ENCODE assay signal across 23 mouse cellular contexts in genomic region chr8:118797127-118797526, GRCm38 (mm10).
A peak's percentile ranks its signal among the peaks of the same experiment; 100 is the strongest.
DNase-seq lines count a peak whose midpoint lies in the region; ATAC-seq and TF ChIP-seq lines count a peak whose summit lies in the region.
"Had no signal": no experiment of that assay in that cellular context is flagged by ENCODE, and none has a peak within 500 bp of the region (broad histone marks: within the 10 kb centered on the region; RNA-seq: fewer than 3 reads in every experiment).

No protein-coding gene starts in this region.

- no peak overlapping the region for H3K4me3 ChIP-seq in forebrain, postnatal 0 days (ENCODE audit: low read depth, low read length)
- H3K4me3 ChIP-seq in forebrain, embryonic 13.5 days: no peak overlapping the region
- no peak overlapping the region for H3K4me3 ChIP-seq in midbrain, embryonic 14.5 days (replicated peaks; ENCODE audit: low read depth, low read length)
- no peak overlapping the region for H3K4me3 ChIP-seq in midbrain, embryonic 10.5 days
- H3K4me3 ChIP-seq: embryonic facial prominence, embryonic 15.5 days; erythroblast, embryonic 14.5 days; gastrocnemius, adult 2 months; heart, embryonic 13.5 days; hindbrain, embryonic 12.5 days had no signal

- TF ChIP-seq CTCF in forebrain, postnatal 0 days (IDR thresholded peaks at IDR 0.05; ENCODE audit: low read depth): no peak

- DNase-seq in forebrain, postnatal 0 days: peak; percentile 49
- peak; percentile 72 for DNase-seq in midbrain, embryonic 14.5 days
- no peak for DNase-seq in midbrain, embryonic 10.5 days (ENCODE audit: low spot score)
- DNase-seq in R1 (ENCODE audit: low read depth, low spot score): peak; percentile 77
- no peak for DNase-seq in cerebellum, postnatal 10 days
- DNase-seq in cerebellum, postnatal 36 days: no peak
- DNase-seq: adrenal gland, postnatal 14 days; cerebellum, adult 11 months; cerebellum, adult 8-10 months; cerebellum, postnatal 25 days; gastrocnemius, adult 2 months; gastrocnemius, postnatal 25 days; heart, postnatal 36 days; kidney, adult 2 months had no signal

- no peak overlapping the region for H3K27ac ChIP-seq in forebrain, postnatal 0 days (ENCODE audit: low read depth, low read length)
- no peak overlapping the region for H3K27ac ChIP-seq in forebrain, embryonic 13.5 days
- H3K27ac ChIP-seq in midbrain, embryonic 14.5 days (replicated peaks; ENCODE audit: low read depth, low read length): no peak overlapping the region
- no peak overlapping the region for H3K27ac ChIP-seq in midbrain, embryonic 10.5 days (replicated peaks)
- H3K27ac ChIP-seq: embryonic facial prominence, embryonic 15.5 days; gastrocnemius, adult 2 months; heart, embryonic 13.5 days; hindbrain, embryonic 12.5 days had no signal

- H3K36me3 ChIP-seq in forebrain, postnatal 0 days (ENCODE audit: insufficient read depth): no peaks in the 10 kb centered on the region
- H3K36me3 ChIP-seq in forebrain, embryonic 13.5 days (ENCODE audit: poor library complexity, severe bottlenecking): no peaks in the 10 kb centered on the region
- no peaks in the 10 kb centered on the region for H3K36me3 ChIP-seq in midbrain, embryonic 14.5 days (ENCODE audit: control insufficient read depth, insufficient read depth, low read length)
- no peaks in the 10 kb centered on the region for H3K36me3 ChIP-seq in midbrain, embryonic 10.5 days
- H3K36me3 ChIP-seq: embryonic facial prominence, embryonic 15.5 days; G1E; hindbrain, embryonic 12.5 days had no signal

- H3K27me3 ChIP-seq in forebrain, postnatal 0 days (ENCODE audit: insufficient read depth, low read length): no peaks in the 10 kb centered on the region
- no peaks in the 10 kb centered on the region for H3K27me3 ChIP-seq in forebrain, embryonic 13.5 days
- no peaks in the 10 kb centered on the region for H3K27me3 ChIP-seq in midbrain, embryonic 14.5 days (ENCODE audit: control insufficient read depth, insufficient read depth, low read length)
- no peaks in the 10 kb centered on the region for H3K27me3 ChIP-seq in midbrain, embryonic 10.5 days (ENCODE audit: low read depth, poor library complexity, severe bottlenecking)
- H3K27me3 ChIP-seq: CH12.LX; embryonic facial prominence, embryonic 15.5 days; hindbrain, embryonic 12.5 days had no signal

- no peaks in the 10 kb centered on the region for H3K9me3 ChIP-seq in forebrain, postnatal 0 days (ENCODE audit: low read length)
- no peaks in the 10 kb centered on the region for H3K9me3 ChIP-seq in forebrain, embryonic 13.5 days (replicated peaks)
- no peaks in the 10 kb centered on the region for H3K9me3 ChIP-seq in midbrain, embryonic 14.5 days (ENCODE audit: control insufficient read depth, low read length)
- peaks cover 10% of the 10 kb centered on the region for H3K9me3 ChIP-seq in midbrain, embryonic 10.5 days (replicated peaks)
- H3K9me3 ChIP-seq: hindbrain, embryonic 12.5 days had no signal

- no peaks in the 10 kb centered on the region for H3K4me1 ChIP-seq in forebrain, postnatal 0 days (ENCODE audit: insufficient read depth)
- no peaks in the 10 kb centered on the region for H3K4me1 ChIP-seq in forebrain, embryonic 13.5 days
- H3K4me1 ChIP-seq in midbrain, embryonic 14.5 days (ENCODE audit: control insufficient read depth, insufficient read depth, low read length): no peaks in the 10 kb centered on the region
- H3K4me1 ChIP-seq in midbrain, embryonic 10.5 days: no peaks in the 10 kb centered on the region
- H3K4me1 ChIP-seq: embryonic facial prominence, embryonic 15.5 days; heart, embryonic 13.5 days; hindbrain, embryonic 12.5 days had no signal

- no peak overlapping the region for H3K9ac ChIP-seq in forebrain, postnatal 0 days
- no peak overlapping the region for H3K9ac ChIP-seq in forebrain, embryonic 13.5 days
- H3K9ac ChIP-seq in midbrain, embryonic 14.5 days (replicated peaks; ENCODE audit: low read length): no peak overlapping the region
- H3K9ac ChIP-seq: embryonic facial prominence, embryonic 15.5 days; heart, embryonic 13.5 days; hindbrain, embryonic 12.5 days had no signal

- 56% methylated on average over 3 of the region's 3 CpGs for WGBS in forebrain, postnatal 0 days
- 71% methylated on average over 3 of the region's 3 CpGs for WGBS in forebrain, embryonic 13.5 days
- 55% methylated on average over 3 of the region's 3 CpGs for WGBS in midbrain, embryonic 14.5 days
- 80% methylated on average over 3 of the region's 3 CpGs for WGBS in midbrain, embryonic 10.5 days

- ATAC-seq in forebrain, postnatal 0 days: no peak; the same call in 1 of the 2 replicates
- no peak for ATAC-seq in forebrain, embryonic 13.5 days
- no peak for ATAC-seq in midbrain, embryonic 14.5 days (ENCODE audit: low FRiP score, low TSS enrichment)
- ATAC-seq: activated CD4-positive, CD25-positive, alpha-beta regulatory T cell, adult 4 months; intestine, embryonic 16.5 days had no signal

- H3K4me2 ChIP-seq in forebrain, postnatal 0 days (ENCODE audit: low read depth): no peak overlapping the region
- no peak overlapping the region for H3K4me2 ChIP-seq in forebrain, embryonic 13.5 days
- H3K4me2 ChIP-seq in midbrain, embryonic 14.5 days (ENCODE audit: low read length): no peak overlapping the region
- H3K4me2 ChIP-seq: embryonic facial prominence, embryonic 15.5 days; heart, embryonic 13.5 days; hindbrain, embryonic 12.5 days had no signal

Comparison
In these comparisons a context has a peak if more than half of its experiments do, and no peak if none do; other contexts are left out.
1. DNase-seq: peak in forebrain, postnatal 0 days (single experiment), midbrain, embryonic 14.5 days (single experiment) and R1 (single experiment); none in midbrain, embryonic 10.5 days (single experiment), cerebellum, postnatal 10 days (0 of 2) and cerebellum, postnatal 36 days (0 of 2).